Mouse (Mus musculus): ENCODE measurements around the gene Dpp8.

- TF ChIP-seq POLR2A (IDR thresholded peaks at IDR 0.05; ENCODE audit: insufficient read depth, low read depth, low read length) (no peak), CTCF (IDR thresholded peaks at IDR 0.05; ENCODE audit: insufficient read depth, low read depth, low read length) (no peak)
Measured at GRCm38 (mm10) chr9:65074855-65075493, 42.8 kb downstream of the Dpp8 start.

Measured in olfactory bulb, adult 2 months (tissue).